Mouse (Mus musculus) embryonic facial prominence, embryonic 14.5 days (tissue): ENCODE measurements around the gene Mrgprf. TPM values are rescaled to one million over a fixed set of nuclear protein-coding genes. Genes with fewer than 3 reads are reported as not detected.
A peak's percentile ranks its signal among the peaks of the same experiment; 100 is the strongest.

Source experiments
- ATAC-seq: fragments of 200-750 bp; cut with Nextera tagmentation; 2 replicates; pipeline ENCODE4 v1.8.0; 2017; ENCODE audit warnings: low read depth, moderate number of reproducible peaks, moderate TSS enrichment
- DNase-seq: peaks from one replicate; pipeline ENCODE4 v3.0.0-alpha.2; 2015; ENCODE audit warnings: low spot score
- H3K27ac ChIP-seq: fragments of 300-500 bp; sonication (generic); replicated peaks from 2 replicates; pipeline ENCODE4 v1.5.1; 2014; ENCODE audit warnings: low read depth, mild to moderate bottlenecking, low read length, moderate library complexity
- H3K27me3 ChIP-seq: fragments of 300-500 bp; sonication (generic); replicated peaks from 2 replicates; pipeline ENCODE4 v1.6.1; 2014; ENCODE audit warnings: low read length; ENCODE audit not compliant: control insufficient read depth, insufficient read depth
- H3K36me3 ChIP-seq: fragments of 300-500 bp; sonication (generic); 2 replicates; pipeline ENCODE4 v1.6.1; 2014; ENCODE audit warnings: low read length, mixed read lengths; ENCODE audit not compliant: control insufficient read depth, insufficient read depth
- H3K4me1 ChIP-seq: fragments of 300-500 bp; sonication (generic); 2 replicates; pipeline ENCODE4 v1.6.1; 2014; ENCODE audit warnings: antibody characterized with exemption, low read length; ENCODE audit not compliant: control insufficient read depth, insufficient read depth
- H3K4me2 ChIP-seq: fragments of 300-500 bp; sonication (generic); 2 replicates; pipeline ENCODE4 v1.6.1; 2014; ENCODE audit warnings: low read depth, mild to moderate bottlenecking, low read length, moderate library complexity, mixed read lengths
- H3K4me3 ChIP-seq: fragments of 300-500 bp; sonication (generic); 2 replicates; pipeline ENCODE4 v1.5.1; 2014; ENCODE audit warnings: low read depth, mild to moderate bottlenecking, low read length
- H3K9ac ChIP-seq: fragments of 300-500 bp; sonication (generic); 2 replicates; pipeline ENCODE4 v1.6.1; 2014; ENCODE audit warnings: low read depth, mild to moderate bottlenecking, low read length, moderate library complexity, mixed read lengths
- H3K9me3 ChIP-seq: fragments of 300-500 bp; sonication (generic); 2 replicates; pipeline ENCODE4 v1.6.1; 2016; ENCODE audit warnings: low read length; ENCODE audit not compliant: control insufficient read depth
- WGBS: fragments of 180-500 bp; shearing (Covaris S2); extraction: QIAGEN DNeasy Blood & Tissue Kit; methylation state at CpG from one replicate; pipeline ENCODE4 v1.1.7; 2014; 5-methylcytosine and 5-hydroxymethylcytosine counted together
- polyA plus RNA-seq: library from polyadenylated mRNA; unstranded; fragments of >200 nt; fragmentation: Nextera tagmentation; extraction: Ambion mirVana; gene quantifications from 2 replicates; pipeline ENCODE4 v1.2.1, GENCODE M21; 2014

Mrgprf gene
- polyA plus RNA-seq, 1 experiment from 2014 or later, result 10.0 TPM

GRCm38 (mm10) chr7:145323607-145324006 lies 23.0 kb downstream of the Mrgprf start:
- H3K36me3 ChIP-seq, result no peaks in the 10 kb centered on the region
- no peak overlapping the region for H3K27ac ChIP-seq
- ATAC-seq (no peak), DNase-seq (no peak)
- no peaks in the 10 kb centered on the region for H3K9me3 ChIP-seq
- H3K27me3 ChIP-seq, result no peaks in the 10 kb centered on the region
- H3K4me2 ChIP-seq, result no peak overlapping the region
- no peaks in the 10 kb centered on the region for H3K4me1 ChIP-seq
- no peak overlapping the region for H3K4me3 ChIP-seq
- no peak overlapping the region for H3K9ac ChIP-seq
- WGBS, result 38% methylated on average over 4 of the region's 4 CpGs

- DNase-seq, result peak; percentile 28
Observed at GRCm38 (mm10) chr7:145325697-145326096, 25.1 kb downstream of the Mrgprf start.

GRCm38 (mm10) chr7:145329982-145330381 lies 29.4 kb downstream of the Mrgprf start:
- H3K27ac ChIP-seq, result peak overlapping the region; percentile 57; the same call in 1 of the 2 replicates
- no peaks in the 10 kb centered on the region for H3K36me3 ChIP-seq
- DNase-seq (peak; percentile 50), ATAC-seq (no peak)
- peaks cover 25% of the 10 kb centered on the region for H3K4me1 ChIP-seq
- H3K4me2 ChIP-seq, result no peak overlapping the region
- H3K4me3 ChIP-seq, result no peak overlapping the region
- no peak overlapping the region for H3K9ac ChIP-seq
- H3K27me3 ChIP-seq, result no peaks in the 10 kb centered on the region
- no peaks in the 10 kb centered on the region for H3K9me3 ChIP-seq
- WGBS, result 27% methylated on average over 2 of the region's 2 CpGs

More at GRCm38 (mm10) chr7:145325697-145326096, 25.1 kb downstream of the Mrgprf start:
- peaks cover 7% of the 10 kb centered on the region for H3K4me1 ChIP-seq
- H3K4me3 ChIP-seq, result no peak overlapping the region
- H3K27me3 ChIP-seq, result no peaks in the 10 kb centered on the region
- WGBS, result 42% methylated on average over 2 of the region's 2 CpGs
- H3K9me3 ChIP-seq, result no peaks in the 10 kb centered on the region
- H3K9ac ChIP-seq, result no peak overlapping the region
- no peaks in the 10 kb centered on the region for H3K36me3 ChIP-seq
- peak; percentile 44; the same call in 1 of the 2 replicates for ATAC-seq
- no peak overlapping the region for H3K4me2 ChIP-seq
- no peak overlapping the region for H3K27ac ChIP-seq

DNA sequence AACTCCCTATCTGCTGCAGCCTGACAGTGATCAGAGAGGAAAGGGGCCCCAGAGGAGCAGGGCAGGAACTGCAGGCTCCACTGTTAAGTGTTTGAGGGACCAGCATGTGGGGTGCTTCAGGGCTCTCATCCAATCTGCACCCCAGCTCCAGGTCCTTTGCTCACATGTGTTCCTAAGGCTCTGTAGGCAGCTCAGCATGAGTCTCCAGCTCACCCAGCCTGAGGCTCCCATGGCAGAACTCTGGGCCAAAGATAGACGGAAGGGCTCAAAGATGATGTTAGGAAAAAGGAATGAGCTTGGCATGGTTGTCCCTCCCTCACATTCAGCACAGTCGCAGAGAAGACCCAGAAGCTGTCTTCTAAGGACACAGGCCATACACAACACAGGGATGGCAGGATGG lies 30.0 kb downstream of the Mrgprf start:
- Histone ChIP-seq H3K27me3 (no peaks in the 10 kb centered on the region), H3K4me1 (peaks cover 25% of the 10 kb centered on the region)
- DNase-seq, result no peak

GRCm38 (mm10) chr7:145332376-145333041 lies 31.9 kb downstream of the Mrgprf start:
- peak overlapping the region; percentile 80 for H3K27ac ChIP-seq
- peak; percentile 92 for DNase-seq
- H3K4me3 ChIP-seq, result no peak overlapping the region
- no peaks in the 10 kb centered on the region for H3K36me3 ChIP-seq
- 30% methylated on average over 1 of the region's 1 CpGs for WGBS
- no peaks in the 10 kb centered on the region for H3K27me3 ChIP-seq
- no peaks in the 10 kb centered on the region for H3K9me3 ChIP-seq
- no peak overlapping the region for H3K9ac ChIP-seq
- no peak overlapping the region for H3K4me2 ChIP-seq
- H3K4me1 ChIP-seq, result peaks cover 25% of the 10 kb centered on the region
- ATAC-seq, result peak; percentile 71

More for the DNA sequence above, 30.0 kb downstream of the Mrgprf start:
- 57% methylated on average over 2 of the region's 2 CpGs for WGBS
- ATAC-seq, result no peak
- no peaks in the 10 kb centered on the region for H3K36me3 ChIP-seq
- peak overlapping the region; percentile 35; the same call in 1 of the 2 replicates for H3K27ac ChIP-seq
- H3K9ac ChIP-seq, result no peak overlapping the region
- no peak overlapping the region for H3K4me2 ChIP-seq
- H3K4me3 ChIP-seq, result no peak overlapping the region
- H3K9me3 ChIP-seq, result no peaks in the 10 kb centered on the region

GRCm38 (mm10) chr7:145333936-145334335 lies 33.3 kb downstream of the Mrgprf start:
- no peak for ATAC-seq
- no peak for DNase-seq
- Histone ChIP-seq H3K4me2 (no peak overlapping the region), H3K27ac (peak overlapping the region; percentile 31; the same call in 1 of the 2 replicates), H3K4me1 (peaks cover 25% of the 10 kb centered on the region), H3K36me3 (no peaks in the 10 kb centered on the region), H3K4me3 (no peak overlapping the region), H3K27me3 (no peaks in the 10 kb centered on the region), H3K9ac (no peak overlapping the region), H3K9me3 (no peaks in the 10 kb centered on the region)
- 74% methylated on average over 6 of the region's 6 CpGs for WGBS

DNA sequence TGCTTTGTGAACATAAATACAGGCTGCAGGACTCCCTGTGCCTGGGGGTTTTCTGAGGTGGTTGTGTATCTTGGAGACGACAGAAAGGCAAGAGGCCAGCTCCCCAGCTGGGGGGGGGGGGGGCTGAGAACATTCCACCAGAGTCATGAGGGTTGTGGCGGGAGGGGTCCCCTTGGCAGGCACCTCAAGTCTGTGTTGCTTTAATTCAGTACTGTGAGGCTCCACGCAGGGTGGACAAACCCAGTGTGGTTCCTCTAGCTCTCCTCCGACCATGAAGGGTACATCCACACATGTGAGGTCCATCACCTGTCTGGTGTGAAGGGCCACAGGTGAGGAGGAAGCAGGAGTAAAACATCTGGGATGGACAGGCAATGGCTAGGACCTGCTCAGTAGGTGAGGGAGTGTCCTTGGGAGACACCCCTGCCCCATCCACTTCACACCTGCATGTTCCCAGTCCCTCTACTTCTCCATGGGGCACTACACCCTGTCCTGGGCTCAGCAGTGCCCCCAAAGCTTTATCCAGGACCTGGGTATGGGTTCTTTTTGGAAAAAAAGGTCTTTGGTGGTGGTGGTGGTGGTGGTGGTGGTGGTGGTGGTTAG lies 33.9 kb downstream of the Mrgprf start:
- H3K4me3 ChIP-seq, result no peak overlapping the region
- peak overlapping the region; percentile 59; the same call in 1 of the 2 replicates for H3K27ac ChIP-seq
- H3K9me3 ChIP-seq, result no peaks in the 10 kb centered on the region
- H3K36me3 ChIP-seq, result no peaks in the 10 kb centered on the region
- H3K27me3 ChIP-seq, result no peaks in the 10 kb centered on the region
- H3K4me1 ChIP-seq, result peaks cover 22% of the 10 kb centered on the region; the same call in 1 of the 2 replicates
- DNase-seq (peak; percentile 79), ATAC-seq (no peak; the same call in 1 of the 2 replicates)
- no peak overlapping the region for H3K9ac ChIP-seq
- H3K4me2 ChIP-seq, result no peak overlapping the region
- WGBS, result 24% methylated on average over 4 of the region's 4 CpGs

DNA sequence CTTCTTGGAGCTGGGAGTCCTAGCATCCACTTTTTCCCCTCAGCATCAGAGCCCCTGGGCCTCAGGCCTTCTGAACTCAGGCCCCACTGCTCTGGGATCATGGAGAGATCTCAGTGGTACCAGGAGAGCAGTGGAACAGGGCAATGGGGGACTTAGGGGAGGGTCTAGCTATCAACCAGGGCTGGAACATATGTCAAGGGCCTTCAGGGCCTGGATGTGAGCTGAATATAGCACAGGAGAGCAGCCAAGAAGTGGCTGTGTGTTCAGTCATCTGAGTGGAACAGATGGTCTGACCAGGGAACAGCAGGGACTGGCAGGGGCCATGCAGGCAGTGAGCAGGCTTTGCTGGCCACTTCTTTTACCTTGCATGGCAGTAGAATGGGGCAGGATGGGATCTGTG lies 34.6 kb downstream of the Mrgprf start:
- Histone ChIP-seq H3K4me1 (peaks cover 21% of the 10 kb centered on the region; the same call in 1 of the 2 replicates), H3K27me3 (no peaks in the 10 kb centered on the region), H3K27ac (no peak overlapping the region), H3K36me3 (no peaks in the 10 kb centered on the region), H3K4me2 (no peak overlapping the region), H3K9ac (no peak overlapping the region), H3K9me3 (no peaks in the 10 kb centered on the region), H3K4me3 (no peak overlapping the region)
- ATAC-seq (no peak), DNase-seq (no peak)
